Mouse (Mus musculus) erythroid progenitor cell, adult 5-6 weeks (primary cell): Measurements from ENCODE around the gene Zfp688. TPM values are rescaled to one million over a fixed set of nuclear protein-coding genes. Genes with fewer than 3 reads are reported as not detected.
"Not testable (repeated sequence)": the region's sequence is repeated elsewhere in the genome, so short reads cannot be mapped to it uniquely, and the experiment has no call there.

Experiments
- ATAC-seq: replicated peaks from 2 replicates; pipeline ENCODE4 v1.8.0; 2016; ENCODE audit warnings: moderate number of reproducible peaks, mild to moderate bottlenecking, moderate TSS enrichment, inconsistent platforms; ENCODE audit not compliant: poor library complexity, low FRiP score, severe bottlenecking
- total RNA-seq, 2 experiments: library from RNA; stranded (forward) in 1 of 2; stranded (reverse) in 1 of 2; fragments of 150-400 nt in 1 of 2; fragments of 186-747, 209-891 nt in 1 of 2; gene quantifications; 2 replicates each; pipeline versions ENCODE4 v1.2.3 to v1.2.4; 2015 to 2017; ENCODE audit warnings: low replicate concordance in 2 of 2

Gene Zfp688
- total RNA-seq, 2 experiments from 2014 or later = 5.0 to 6.7 TPM

DNA sequence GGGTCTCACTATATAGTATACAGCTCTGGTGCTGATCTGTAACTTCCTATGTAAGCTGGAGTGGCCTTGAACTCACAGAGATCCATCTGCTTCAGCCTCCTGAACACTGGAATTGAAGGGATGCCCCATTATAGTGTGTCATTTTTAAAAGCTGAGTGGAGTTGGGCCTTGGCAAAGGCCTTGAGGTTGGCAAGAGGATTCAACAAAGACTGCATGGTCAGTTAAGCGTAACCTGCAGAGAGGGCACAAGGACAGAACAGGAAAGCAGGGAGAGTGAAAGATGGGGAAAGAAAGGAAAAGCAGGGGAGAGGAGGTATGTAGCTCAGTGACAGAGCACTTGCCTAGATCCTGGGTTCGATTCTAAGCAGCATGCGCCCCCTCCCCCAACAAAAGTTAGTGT, 3.4 kb upstream of the Zfp688 start:
- no peak for ATAC-seq

DNA sequence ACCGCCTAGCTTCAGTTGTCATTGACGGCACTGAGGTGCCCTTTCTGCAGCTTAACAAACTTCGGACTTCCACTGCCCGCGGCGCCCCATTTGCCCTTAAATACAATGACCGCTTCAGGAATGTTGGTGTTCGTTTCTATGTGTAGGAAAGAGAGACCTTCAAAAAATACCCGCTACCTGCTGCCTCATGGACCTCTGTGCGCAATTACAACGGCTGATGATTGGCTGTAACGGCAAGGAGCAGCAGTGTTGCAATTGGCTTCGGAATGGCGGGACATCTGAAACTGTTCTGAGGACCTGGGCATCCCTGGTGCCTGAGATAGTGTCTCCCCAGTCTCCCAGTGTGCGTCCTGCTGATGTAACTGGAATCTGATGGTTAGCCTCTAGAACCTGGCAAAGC, 379 bp upstream of the Zfp688 start:
- peak; percentile 62 for ATAC-seq

DNA sequence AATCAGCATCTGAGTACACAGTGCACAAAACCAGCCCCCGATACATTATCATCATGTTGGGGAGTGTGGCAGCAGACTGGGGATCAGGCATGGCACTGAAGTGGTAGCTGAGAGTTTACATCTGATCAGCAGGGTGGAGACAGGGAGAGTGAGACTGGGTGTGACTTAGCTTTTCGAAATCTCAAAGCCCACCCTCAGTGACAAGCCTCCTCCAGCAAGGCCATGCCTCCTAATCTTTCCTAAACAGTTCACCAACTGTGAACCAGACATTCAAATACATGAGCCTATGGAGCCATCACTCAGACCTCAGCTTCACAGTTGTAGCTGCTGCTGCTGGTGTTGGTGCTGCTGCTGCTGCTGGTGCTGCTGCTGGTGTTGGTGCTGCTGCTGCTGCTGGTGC, 10.4 kb downstream of the Zfp688 start:
- ATAC-seq = no peak

DNA sequence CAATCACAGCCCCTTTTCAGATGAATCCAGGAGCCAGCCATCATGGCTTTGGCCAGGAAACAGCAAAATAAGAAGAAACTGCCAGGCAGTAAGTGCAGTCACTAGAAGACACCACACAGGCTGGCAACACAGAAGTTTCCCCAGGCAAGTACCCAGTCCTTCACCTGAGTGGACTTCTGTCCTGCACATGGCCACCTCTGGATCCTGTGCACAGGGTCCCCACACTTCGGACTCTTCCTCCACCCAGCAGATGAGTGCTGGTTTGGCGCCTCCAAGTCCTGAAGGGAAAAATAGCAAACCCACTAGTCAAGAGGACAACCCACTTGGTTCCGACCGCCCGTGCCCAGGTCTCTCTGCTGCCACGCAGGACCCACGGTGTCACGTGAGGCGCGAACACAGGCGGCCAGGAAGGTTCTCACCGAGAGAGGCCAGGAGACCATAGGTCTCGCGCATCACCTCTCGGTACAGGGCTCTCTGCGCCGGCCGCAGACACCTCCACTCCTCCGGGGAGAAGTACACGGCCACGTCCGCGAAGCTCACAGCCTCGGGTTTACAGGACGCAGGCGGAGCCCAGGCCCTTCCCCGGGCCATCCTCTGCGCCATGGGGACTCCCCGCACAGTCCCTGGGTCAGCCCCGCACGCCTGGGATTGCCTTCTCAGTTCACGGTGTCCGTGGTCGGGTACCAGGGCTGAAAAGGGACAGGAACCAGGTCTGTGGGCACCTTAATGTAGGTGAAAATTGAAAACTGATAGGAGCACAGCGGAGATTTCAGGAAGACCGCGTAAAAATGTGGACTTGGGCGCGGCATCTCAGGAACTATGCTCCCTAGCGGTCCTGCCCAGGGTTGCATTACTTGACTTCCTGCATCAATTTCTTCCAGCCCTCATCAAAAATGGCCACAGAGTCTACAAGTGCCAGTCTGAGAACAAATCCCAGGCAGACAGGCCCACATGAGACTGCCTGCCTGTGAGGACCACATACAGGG, 15.6 kb downstream of the Zfp688 start, which contains the start of gene Zfp764:
TSS of gene Zfp764 (minus strand) at position 821 of the 986 bp plus-strand sequence.
- peak; percentile 75 for ATAC-seq

DNA sequence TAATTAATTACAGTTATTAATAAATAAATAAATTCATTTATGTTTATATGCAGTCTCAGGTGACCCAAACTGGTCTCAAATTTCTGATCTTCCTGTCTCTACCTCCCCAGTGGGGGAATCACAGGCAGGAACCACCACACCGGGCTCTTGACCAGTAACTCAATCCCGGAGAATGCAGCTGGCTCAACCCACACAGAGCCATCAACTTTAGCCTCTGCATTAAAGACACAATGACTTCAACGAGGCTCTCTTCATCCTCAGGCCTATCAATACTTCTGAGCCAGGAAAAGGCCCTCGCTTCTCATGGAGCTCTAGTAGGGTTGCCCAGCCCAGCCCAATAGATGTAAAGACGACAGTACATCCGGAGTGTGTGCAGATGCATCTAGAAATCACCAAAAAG, 17.8 kb downstream of the Zfp688 start:
- ATAC-seq = not testable (repeated sequence)

DNA sequence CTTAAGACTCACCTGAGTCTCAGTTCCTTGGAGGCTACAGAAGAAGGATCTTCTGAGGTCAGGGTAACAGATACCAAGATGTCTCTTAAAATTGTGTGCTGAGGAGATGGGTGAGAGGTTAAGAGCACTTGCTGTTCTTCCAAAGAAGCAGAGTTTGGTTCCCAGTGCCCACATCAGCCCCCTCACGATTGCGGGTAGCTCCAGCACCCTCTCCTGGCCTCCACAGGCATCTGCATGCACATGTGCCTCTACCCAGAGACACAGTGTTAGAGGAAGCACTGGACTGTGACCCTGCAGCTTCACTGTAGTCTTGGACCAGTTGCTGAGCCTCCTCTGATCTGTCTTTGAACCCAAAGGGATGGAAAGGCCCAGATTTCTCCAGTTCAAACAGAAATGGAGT, 18.9 kb downstream of the Zfp688 start:
- ATAC-seq = 0 out of 2 replicates have a peak, but pooled peaks have one; percentile 27

DNA sequence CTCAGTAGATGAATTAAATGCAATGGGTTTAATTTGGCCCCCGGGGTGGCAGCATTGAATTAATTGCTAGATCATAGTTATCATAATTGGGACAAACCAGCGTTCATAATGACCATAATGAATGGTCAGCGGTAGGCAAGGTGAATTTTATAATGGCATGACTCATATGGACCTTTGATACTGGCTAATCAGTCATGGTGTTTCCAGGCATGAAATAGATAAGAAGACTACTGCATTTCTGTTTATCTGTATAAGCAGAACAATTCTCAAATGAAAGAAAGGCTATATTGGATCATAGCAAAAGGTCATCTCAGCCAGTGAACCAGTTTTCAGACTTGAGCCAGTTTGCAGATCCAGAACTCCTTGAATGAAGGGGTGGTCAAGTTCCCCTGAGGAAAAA, 21.5 kb downstream of the Zfp688 start:
- no peak for ATAC-seq

DNA sequence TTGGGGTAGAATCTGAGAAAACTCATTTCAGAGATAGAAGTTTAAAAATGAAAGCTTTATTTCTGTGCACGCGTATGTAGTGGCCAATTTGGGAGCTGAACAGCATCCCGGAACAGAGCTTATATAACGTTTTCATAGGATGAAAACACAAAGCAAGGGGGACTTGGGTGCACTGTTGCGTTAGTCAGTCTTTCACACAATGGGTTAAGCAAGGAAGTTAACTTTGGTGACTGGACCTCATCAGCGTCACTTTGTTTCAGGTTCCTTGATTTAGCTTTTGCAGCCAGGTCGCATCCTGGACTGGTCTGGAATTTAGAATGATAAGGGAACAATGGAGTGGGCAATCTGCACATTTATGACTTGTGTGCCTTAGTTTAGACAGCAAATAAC, 27.9 kb downstream of the Zfp688 start:
- no peak for ATAC-seq

DNA sequence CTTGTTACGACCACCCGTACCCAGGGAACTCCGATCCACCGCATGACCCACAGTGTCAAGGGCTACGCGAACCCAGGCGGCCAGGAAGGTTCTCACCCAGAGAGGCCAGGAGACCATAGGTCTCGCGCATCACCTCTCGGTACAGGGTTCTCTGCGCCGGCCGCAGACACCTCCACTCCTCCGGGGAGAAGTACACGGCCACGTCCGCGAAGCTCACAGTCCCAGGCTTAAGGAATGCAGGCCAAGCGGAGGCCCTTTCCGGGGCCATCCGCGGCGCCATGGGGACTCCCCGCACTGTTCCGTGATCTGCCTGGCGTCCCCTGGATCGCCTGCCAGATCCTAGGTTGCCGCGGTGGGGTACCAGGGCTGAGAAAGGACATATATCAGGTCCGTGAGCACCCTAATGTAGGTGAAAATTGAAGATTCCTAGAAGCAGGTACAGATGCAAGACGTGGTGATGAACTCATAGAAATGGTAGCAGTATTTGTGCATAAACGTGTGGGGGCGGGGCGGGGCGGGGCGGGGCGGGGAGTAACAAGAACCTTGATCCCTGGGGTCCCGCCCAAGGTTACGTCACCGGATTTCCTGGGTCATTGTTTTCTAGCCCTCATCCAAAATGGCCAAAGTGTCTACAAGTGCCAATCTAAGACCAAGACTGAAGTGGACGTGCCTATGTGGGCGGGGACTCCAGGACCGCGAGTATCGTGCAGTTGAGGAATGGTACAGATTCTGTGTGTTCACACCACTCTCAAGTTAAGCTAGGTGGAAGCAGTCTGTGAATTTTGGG, 28.5 kb downstream of the Zfp688 start, which contains the start of gene E430018J23Rik:
TSS of gene E430018J23Rik (minus strand) at position 473 of the 787 bp plus-strand sequence.
- peak; percentile 73 for ATAC-seq

DNA sequence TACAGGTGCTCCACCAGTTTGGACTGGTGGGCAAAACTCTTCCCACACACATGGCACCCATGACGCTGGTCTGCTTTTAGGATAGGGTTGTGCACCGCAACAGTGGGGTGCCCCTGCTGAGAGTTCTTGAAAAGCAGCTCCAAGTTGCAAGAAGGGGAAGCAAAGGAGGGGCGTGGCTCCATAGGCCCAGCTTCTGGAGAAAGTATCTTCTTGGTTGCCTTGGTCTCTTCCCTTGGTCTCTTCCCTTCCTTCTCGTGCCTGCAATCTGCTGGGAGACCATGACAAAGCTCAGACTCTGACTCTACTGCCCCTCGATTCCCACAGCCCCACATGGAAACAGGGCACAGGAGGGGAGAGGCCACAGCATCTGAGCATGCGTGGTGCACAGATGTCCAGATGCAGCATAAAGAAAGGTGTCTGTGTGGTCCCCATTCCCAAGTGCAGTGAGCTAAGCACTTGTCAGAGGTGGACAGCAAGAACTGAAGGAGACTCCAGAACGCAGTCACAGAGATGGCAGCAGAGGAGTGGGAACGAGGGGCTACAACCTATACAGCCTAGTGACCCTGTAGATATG, 29.5 kb downstream of the Zfp688 start:
- no peak for ATAC-seq

DNA sequence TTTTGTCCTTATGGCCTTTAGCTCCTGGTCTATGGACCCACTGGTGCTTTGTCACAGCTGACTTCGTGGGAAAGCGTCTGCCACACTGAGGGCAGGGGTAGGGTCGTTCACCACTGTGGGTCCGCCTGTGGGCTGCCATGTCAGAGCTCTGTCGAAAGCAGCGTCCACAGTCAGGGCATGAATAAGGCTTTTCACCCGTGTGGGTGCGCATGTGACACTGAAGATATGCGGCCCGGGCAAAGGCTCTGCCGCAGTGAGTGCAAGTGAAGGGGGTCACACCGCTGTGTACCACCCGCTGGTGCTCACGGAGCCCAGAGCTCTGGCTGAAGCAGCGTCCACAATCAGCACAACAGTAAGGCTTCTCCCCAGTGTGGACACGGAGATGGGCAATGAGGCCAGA, 30.3 kb downstream of the Zfp688 start:
- no peak for ATAC-seq

DNA sequence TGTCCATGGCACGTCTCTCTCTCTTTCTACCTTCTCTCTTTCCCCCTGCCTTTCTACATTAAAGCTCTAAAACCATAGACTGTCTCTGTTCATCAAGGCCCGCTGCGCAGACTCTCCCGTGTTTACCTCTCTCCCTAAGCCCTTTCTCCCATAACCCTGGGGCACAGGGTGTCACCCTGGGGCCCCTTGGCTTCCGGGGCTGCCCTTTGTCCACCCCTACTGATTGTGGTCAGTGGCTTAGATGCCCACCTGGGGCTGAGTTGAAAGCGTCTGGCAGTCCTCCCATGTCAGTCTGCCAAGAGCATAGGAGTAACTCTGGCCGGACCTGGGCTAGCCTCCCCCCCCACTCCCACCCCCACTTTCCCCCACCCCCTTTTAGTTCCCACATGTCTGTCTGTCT, 31.6 kb downstream of the Zfp688 start:
- ATAC-seq = no peak

DNA sequence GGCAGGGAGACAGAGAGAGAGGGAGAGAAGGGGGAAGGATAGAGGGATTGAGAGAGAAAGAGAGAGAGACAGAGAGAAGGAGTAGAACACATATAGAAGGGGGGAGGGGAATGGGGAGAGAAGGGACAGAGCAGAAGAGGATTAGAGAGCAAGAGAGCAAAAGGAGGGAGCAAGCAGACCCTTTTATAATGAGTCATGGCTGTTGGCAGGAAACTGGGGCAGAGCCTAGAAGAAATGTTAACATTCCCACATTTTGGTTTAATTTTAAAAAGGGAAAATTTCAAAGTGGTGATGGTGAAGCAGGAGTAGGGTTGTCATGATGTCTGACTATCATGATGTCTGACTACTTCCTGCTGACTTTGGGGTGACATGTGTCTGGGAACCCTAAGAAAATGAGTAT, 33.7 kb downstream of the Zfp688 start:
- not testable (repeated sequence) for ATAC-seq

DNA sequence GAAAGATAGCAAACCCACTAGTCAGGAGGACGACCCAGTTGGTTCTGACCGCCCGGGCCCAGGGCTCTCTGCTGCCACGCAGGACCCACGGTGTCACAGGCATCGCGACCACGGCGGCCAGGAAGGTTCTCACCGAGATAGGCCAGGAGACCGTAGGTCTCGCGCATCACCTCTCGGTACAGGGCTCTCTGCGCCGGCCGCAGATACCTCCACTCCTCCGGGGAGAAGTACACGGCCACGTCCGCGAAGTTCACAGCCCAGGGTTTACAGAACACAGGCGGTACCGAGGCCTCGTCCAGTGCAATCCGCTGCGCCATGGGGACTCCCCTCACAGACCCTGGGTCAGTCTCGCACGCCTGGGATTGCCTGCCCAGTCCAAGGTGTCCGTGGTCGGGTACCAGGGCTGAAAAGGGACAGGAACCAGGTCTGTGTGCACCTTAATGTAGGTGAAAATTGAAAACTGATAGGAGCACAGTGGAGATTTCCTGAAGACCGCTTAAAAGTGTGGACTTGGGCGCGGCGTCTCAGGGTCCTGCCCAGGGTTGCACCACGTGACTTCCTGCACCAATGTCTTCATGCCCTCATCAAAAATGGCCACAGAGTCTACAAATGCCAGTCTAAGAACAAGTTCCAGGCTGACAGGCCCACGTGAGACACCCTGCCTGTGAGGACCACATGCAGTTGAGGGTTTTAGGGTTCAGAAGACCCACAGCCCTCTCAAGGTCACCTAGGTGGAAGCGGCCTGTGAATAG, 35.1 kb downstream of the Zfp688 start, which contains the start of gene 9130019O22Rik:
TSS of gene 9130019O22Rik (minus strand) at position 526 of the 752 bp plus-strand sequence.
- peak; percentile 90 for ATAC-seq

DNA sequence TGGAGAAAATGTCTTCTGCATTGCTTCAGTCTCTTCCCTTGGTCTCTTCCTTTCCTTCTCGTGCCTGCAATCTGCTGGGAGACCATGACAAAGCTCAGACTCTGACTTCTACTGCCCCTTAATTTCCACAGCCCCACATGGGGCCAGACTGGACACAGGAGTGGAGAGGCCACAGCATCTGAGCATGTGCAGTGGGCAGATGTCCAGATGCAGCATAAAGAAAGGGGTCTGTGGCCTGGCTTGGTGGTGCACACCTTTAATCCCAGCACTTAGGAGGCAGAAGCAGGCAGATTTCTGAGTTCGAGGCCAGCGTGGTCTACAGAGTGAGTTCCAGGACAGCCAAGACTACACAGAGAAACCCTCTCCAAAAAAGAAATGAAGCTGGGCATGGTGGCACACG, 36.3 kb downstream of the Zfp688 start:
- not testable (repeated sequence) for ATAC-seq

DNA sequence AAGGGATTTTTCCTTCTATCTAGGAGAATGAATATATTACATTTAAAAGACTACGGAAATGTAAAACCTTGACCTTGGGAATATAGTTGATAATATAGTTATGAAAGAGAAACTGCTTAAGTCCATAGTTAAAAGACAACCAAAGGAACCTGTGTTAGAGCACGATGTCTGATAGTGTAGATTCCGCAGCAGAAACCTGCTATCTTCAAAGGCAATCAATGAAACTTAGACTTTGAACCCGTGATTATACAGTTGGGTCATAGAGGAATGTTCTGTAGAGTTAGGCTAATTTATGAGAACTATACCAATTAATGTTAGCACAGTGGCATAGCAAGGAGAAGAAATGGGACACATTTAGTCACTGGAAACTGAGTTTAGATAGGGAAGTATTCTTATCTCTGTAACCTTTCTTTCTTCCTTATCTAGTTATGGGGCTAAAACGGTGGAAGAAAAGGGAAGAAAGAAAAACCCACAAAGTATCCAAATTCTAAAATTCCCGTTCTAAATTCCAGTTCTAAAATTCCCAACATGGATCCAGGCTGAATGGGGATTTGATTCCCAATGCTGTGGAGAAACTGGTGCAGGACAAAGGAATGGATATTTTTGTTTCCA, 43.5 kb downstream of the Zfp688 start:
- no peak for ATAC-seq

DNA sequence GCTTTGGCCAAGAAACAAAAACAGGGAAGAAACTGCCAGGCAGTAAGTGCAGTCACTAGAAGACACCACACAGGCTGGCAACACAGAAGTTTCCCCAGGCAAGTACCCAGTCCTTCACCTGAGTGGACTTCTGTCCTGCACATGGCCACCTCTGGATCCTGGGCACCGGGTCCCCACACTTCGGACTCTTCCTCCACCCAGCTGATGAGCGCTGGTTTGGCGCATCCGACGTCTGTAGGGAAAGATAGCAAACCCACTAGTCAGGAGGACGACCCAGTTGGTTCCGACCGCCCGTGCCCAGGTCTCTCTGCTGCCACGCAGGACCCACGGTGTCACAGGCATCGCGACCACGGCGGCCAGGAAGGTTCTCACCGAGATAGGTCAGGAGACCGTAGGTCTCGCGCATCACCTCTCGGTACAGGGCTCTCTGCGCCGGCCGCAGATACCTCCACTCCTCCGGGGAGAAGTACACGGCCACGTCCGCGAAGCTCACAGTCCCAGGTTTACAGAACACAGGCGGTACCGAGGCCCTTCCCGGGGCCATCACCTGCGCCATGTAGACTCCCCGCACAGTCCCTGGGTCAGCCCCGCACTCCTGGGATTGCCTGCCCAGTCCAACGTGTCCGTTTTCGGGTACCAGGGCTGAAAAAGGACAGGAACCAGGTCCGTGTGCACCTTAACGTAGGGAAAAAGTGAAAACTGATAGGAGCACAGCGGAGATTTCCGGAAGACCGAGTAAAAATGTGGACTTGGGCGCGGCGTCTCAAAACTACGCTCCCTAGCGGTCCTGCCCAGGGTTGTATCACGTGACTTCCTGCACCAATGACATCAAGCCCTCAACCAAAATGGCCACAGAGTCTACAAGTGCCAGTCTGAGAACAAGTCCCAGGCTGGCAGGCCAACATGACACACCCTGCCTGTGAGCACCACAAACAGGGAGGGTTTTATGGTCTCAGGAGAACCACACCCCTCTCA, 46.3 kb downstream of the Zfp688 start, which contains the start of gene Zfp747:
TSS of gene Zfp747 (minus strand) at position 780 of the 975 bp plus-strand sequence.
- peak; percentile 95 for ATAC-seq

DNA sequence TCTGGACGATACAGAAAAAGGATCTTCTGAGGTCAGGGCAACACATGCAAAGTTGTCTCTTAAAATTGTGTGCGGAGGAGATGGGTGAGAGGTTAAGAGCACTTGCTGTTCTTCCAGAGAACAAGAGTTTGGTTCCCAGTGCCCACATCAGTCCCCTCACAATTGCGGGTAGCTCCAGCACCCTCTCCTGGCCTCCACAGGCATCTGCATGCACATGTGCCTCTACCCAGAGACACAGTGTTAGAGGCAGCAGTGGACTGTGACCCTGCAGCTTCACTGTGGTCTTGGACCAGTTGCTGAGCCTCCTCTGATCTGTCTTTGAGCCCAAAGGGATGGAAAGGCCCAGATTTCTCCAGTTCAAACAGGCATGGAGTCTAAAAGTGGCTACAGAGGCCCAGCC, 50.0 kb downstream of the Zfp688 start:
- ATAC-seq = not testable (repeated sequence)
